Mouse (Mus musculus) urinary bladder, adult 18-20 months (tissue): ENCODE data around the gene Stkld1.
"Not testable (repeated sequence)": the region's sequence is repeated elsewhere in the genome, so short reads cannot be mapped to it uniquely, and the experiment has no call there.

ENCODE experiments used
- DNase-seq, 2 experiments: peaks; one replicate each; pipeline ENCODE4 v3.0.0; 2022; ENCODE audit warnings: low spot score in 2 of 2, mixed read lengths in 2 of 2

Stkld1 gene

GRCm38 (mm10) chr2:26933304-26934055, at the start of gene Stkld1, which contains the start of gene Surf4:
Gene Stkld1, plus strand, starts transcription at chr2:26934047.
Gene Surf4, minus strand, starts transcription at chr2:26933928.
- peak; percentile 80 to 89 for DNase-seq

- not testable (repeated sequence) for DNase-seq
These were observed 48.3 kb upstream of the Stkld1 start for GRCm38 (mm10) chr2:26885541-26885940.

- not testable (repeated sequence) for DNase-seq
These were observed 47.7 kb upstream of the Stkld1 start for GRCm38 (mm10) chr2:26886170-26886569.

GRCm38 (mm10) chr2:26895898-26896297, 37.9 kb upstream of the Stkld1 start:
- no peak for DNase-seq

- DNase-seq, result no peak
These were observed 33.1 kb upstream of the Stkld1 start for GRCm38 (mm10) chr2:26900731-26901130.

GRCm38 (mm10) chr2:26901834-26902400, 31.9 kb upstream of the Stkld1 start:
- no peak for DNase-seq

GRCm38 (mm10) chr2:26902467-26903220, 31.2 kb upstream of the Stkld1 start, which contains the start of gene Surf6:
Gene Surf6, minus strand, starts transcription at chr2:26902879.
- DNase-seq, result peak; percentile 88 to 95

GRCm38 (mm10) chr2:26903311-26903710, 30.5 kb upstream of the Stkld1 start:
- no peak for DNase-seq

- no peak for DNase-seq
These were observed 27.9 kb upstream of the Stkld1 start for GRCm38 (mm10) chr2:26905936-26906335.

- no peak for DNase-seq
These were observed 27.4 kb upstream of the Stkld1 start for GRCm38 (mm10) chr2:26906431-26906830.

- DNase-seq, result no peak
These were observed 26.7 kb upstream of the Stkld1 start for GRCm38 (mm10) chr2:26907109-26907508.

- DNase-seq, result no peak
These were observed 25.0 kb upstream of the Stkld1 start for GRCm38 (mm10) chr2:26908710-26909386.

- DNase-seq, result no peak
These were observed 24.5 kb upstream of the Stkld1 start for GRCm38 (mm10) chr2:26909387-26909784.

GRCm38 (mm10) chr2:26910124-26910993, 23.5 kb upstream of the Stkld1 start, which contains the start of the genes Med22 and Rpl7a:
Gene Med22, minus strand, starts transcription at chr2:26910677.
Gene Rpl7a, plus strand, starts transcription at chr2:26910764.
- peak; percentile 99 to 100 for DNase-seq

- DNase-seq, result no peak
These were observed 22.7 kb upstream of the Stkld1 start for GRCm38 (mm10) chr2:26910994-26911765.

- no peak for DNase-seq
These were observed 21.5 kb upstream of the Stkld1 start for GRCm38 (mm10) chr2:26912253-26912770.

GRCm38 (mm10) chr2:26913416-26914147, 20.3 kb upstream of the Stkld1 start:
- no peak for DNase-seq

GRCm38 (mm10) chr2:26914148-26914941, 19.5 kb upstream of the Stkld1 start:
- no peak for DNase-seq
